9 mouse cellular contexts compared by ENCODE assay signal in genomic region chr11:93550908-93551307, GRCm38 (mm10).
DNase-seq lines count a peak whose midpoint lies in the region; ATAC-seq lines count a peak whose summit lies in the region.
"Had no signal": no experiment of that assay in that cellular context is flagged by ENCODE, and none has a peak within 500 bp of the region (broad histone marks: within the 10 kb centered on the region; RNA-seq: fewer than 3 reads in every experiment).

No protein-coding gene starts in this region.

- H3K27ac ChIP-seq in hindbrain, embryonic 14.5 days = no peak overlapping the region
- no peak overlapping the region for H3K27ac ChIP-seq in hindbrain, embryonic 13.5 days
- H3K27ac ChIP-seq: neural tube, embryonic 12.5 days had no signal

- H3K9me3 ChIP-seq in hindbrain, embryonic 14.5 days (ENCODE audit: control insufficient read depth, low read length) = no peaks in the 10 kb centered on the region
- no peaks in the 10 kb centered on the region for H3K9me3 ChIP-seq in hindbrain, embryonic 13.5 days
- H3K9me3 ChIP-seq: neural tube, embryonic 12.5 days had no signal

- no peak overlapping the region for H3K4me3 ChIP-seq in hindbrain, embryonic 14.5 days (replicated peaks; ENCODE audit: low read length)
- no peak overlapping the region for H3K4me3 ChIP-seq in hindbrain, embryonic 13.5 days
- H3K4me3 ChIP-seq: neural tube, embryonic 12.5 days had no signal

- H3K9ac ChIP-seq in hindbrain, embryonic 14.5 days = no peak overlapping the region
- no peak overlapping the region for H3K9ac ChIP-seq in hindbrain, embryonic 13.5 days
- H3K9ac ChIP-seq: neural tube, embryonic 12.5 days had no signal

- DNase-seq in hindbrain, embryonic 14.5 days (ENCODE audit: low spot score) = peak; percentile 60
- DNase-seq in 416B (ENCODE audit: low read depth) = peak; percentile 36
- peak; percentile 54 for DNase-seq in R1 (ENCODE audit: low read depth, low spot score)
- peak; percentile 77 for DNase-seq in embryo, embryonic 10.5 days (ENCODE audit: low spot score)
- DNase-seq in kidney, postnatal 36 days = peak; percentile 29 to 73
- peak; percentile 79 for DNase-seq in retina, embryonic 14.5 days (ENCODE audit: low spot score)
- DNase-seq in urinary bladder, postnatal 25 days (ENCODE audit: low spot score) = no peak

- H3K27me3 ChIP-seq in hindbrain, embryonic 14.5 days (ENCODE audit: control insufficient read depth, insufficient read depth, low read length) = no peaks in the 10 kb centered on the region
- H3K27me3 ChIP-seq in hindbrain, embryonic 13.5 days = no peaks in the 10 kb centered on the region
- H3K27me3 ChIP-seq: neural tube, embryonic 12.5 days had no signal

- H3K4me1 ChIP-seq in hindbrain, embryonic 14.5 days (replicated peaks; ENCODE audit: control insufficient read depth, insufficient read depth, low read length) = 0 out of 2 replicates have a peak, but pooled peaks cover 6% of the 10 kb centered on the region
- peaks cover 9% of the 10 kb centered on the region for H3K4me1 ChIP-seq in hindbrain, embryonic 13.5 days (replicated peaks)
- H3K4me1 ChIP-seq: neural tube, embryonic 12.5 days had no signal

- ATAC-seq in hindbrain, embryonic 14.5 days (ENCODE audit: low FRiP score) = no peak
- ATAC-seq in hindbrain, embryonic 13.5 days (ENCODE audit: low FRiP score) = no peak

- 7% methylated on average over 3 of the region's 3 CpGs for WGBS in hindbrain, embryonic 14.5 days
- WGBS in hindbrain, embryonic 13.5 days = 12% methylated on average over 3 of the region's 3 CpGs

- H3K36me3 ChIP-seq in hindbrain, embryonic 14.5 days (replicated peaks; ENCODE audit: control insufficient read depth, insufficient read depth) = no peaks in the 10 kb centered on the region
- H3K36me3 ChIP-seq in hindbrain, embryonic 13.5 days = no peaks in the 10 kb centered on the region
- H3K36me3 ChIP-seq: neural tube, embryonic 12.5 days had no signal

- H3K4me2 ChIP-seq in hindbrain, embryonic 14.5 days (replicated peaks) = no peak overlapping the region
- no peak overlapping the region for H3K4me2 ChIP-seq in hindbrain, embryonic 13.5 days
- H3K4me2 ChIP-seq: neural tube, embryonic 12.5 days had no signal
